Mouse (Mus musculus) MEL (cell line): ENCODE results near the gene Relt. TPM values are rescaled to one million over a fixed set of nuclear protein-coding genes. Genes with fewer than 3 reads are reported as not detected.
A peak's percentile ranks its signal among the peaks of the same experiment; 100 is the strongest.

Experiments
- DNase-seq: peaks from one replicate; pipeline ENCODE4 v3.0.0; 2011; ENCODE audit warnings: low read depth, low spot score
- H3K27ac ChIP-seq: 2 replicates; pipeline ENCODE4 v1.5.1; 2012; ENCODE audit warnings: low read depth, mild to moderate bottlenecking, control low read depth, low read length, moderate library complexity; ENCODE audit not compliant: control insufficient read depth
- H3K27me3 ChIP-seq, 2 experiments: fragments of 150-350 bp in 1 of 2; sonication (generic) in 1 of 2; 2 replicates each; pipeline ENCODE4 v1.6.1; 2012; ENCODE audit warnings: low read length in 2 of 2, mild to moderate bottlenecking in 2 of 2, improper control_type of control experiment in 1 of 2, moderate library complexity in 1 of 2; ENCODE audit not compliant: insufficient read depth in 2 of 2, control insufficient read depth in 1 of 2
- H3K36me3 ChIP-seq, 2 experiments: 2 replicates each; pipeline ENCODE4 v1.6.1; 2012 to 2014; ENCODE audit warnings: low read length in 2 of 2, improper control_type of control experiment in 1 of 2, inconsistent platforms in 1 of 2, mild to moderate bottlenecking in 1 of 2; ENCODE audit not compliant: insufficient read depth in 2 of 2, control insufficient read depth in 1 of 2
- H3K4me1 ChIP-seq, 2 experiments: fragments of 150-350 bp in 1 of 2; sonication (generic) in 1 of 2; 2 replicates each; pipeline ENCODE4 v1.6.1; 2012; ENCODE audit warnings: low read length in 2 of 2, improper control_type of control experiment in 1 of 2, mild to moderate bottlenecking in 1 of 2; ENCODE audit not compliant: insufficient read depth in 2 of 2, control insufficient read depth in 1 of 2
- H3K4me3 ChIP-seq, 2 experiments: fragments of 150-350 bp in 1 of 2; sonication (generic) in 1 of 2; 2 replicates each; pipeline ENCODE4 v1.5.1; 2012; ENCODE audit warnings: low read depth in 2 of 2, low read length in 2 of 2, mild to moderate bottlenecking in 2 of 2, moderate library complexity in 2 of 2, control low read depth in 1 of 2, improper control_type of control experiment in 1 of 2; ENCODE audit not compliant: control insufficient read depth in 1 of 2, insufficient read depth in 1 of 2
- H3K79me2 ChIP-seq: 2 replicates; pipeline ENCODE4 v1.6.1; 2012; ENCODE audit warnings: mild to moderate bottlenecking, low read length, moderate library complexity; ENCODE audit not compliant: control insufficient read depth, poor library complexity, insufficient read depth
- H3K9ac ChIP-seq: 2 replicates; pipeline ENCODE4 v1.6.1; 2012; ENCODE audit warnings: low read depth, mild to moderate bottlenecking, control low read depth, low read length, moderate library complexity; ENCODE audit not compliant: control insufficient read depth, poor library complexity, severe bottlenecking
- H3K9me3 ChIP-seq: fragments of 150-350 bp; sonication (generic); replicated peaks from 2 replicates; pipeline ENCODE4 v1.6.1; 2012; ENCODE audit warnings: mild to moderate bottlenecking, low read length, improper control_type of control experiment, moderate library complexity; ENCODE audit not compliant: insufficient read depth
- CHD1 ChIP-seq: IDR thresholded peaks from 2 replicates; pipeline ENCODE4 v1.6.1; 2012; ENCODE audit warnings: low read depth, mild to moderate bottlenecking, inconsistent platforms, low read length, improper control_type of control experiment
- ELF1 ChIP-seq: IDR thresholded peaks from 2 replicates; pipeline ENCODE4 v1.6.1; 2014; ENCODE audit warnings: low read depth, mild to moderate bottlenecking, inconsistent platforms, low read length, improper control_type of control experiment, moderate library complexity
- EP300 ChIP-seq, 2 experiments: IDR thresholded peaks; 2 replicates each; pipeline ENCODE4 v1.6.1; 2011; ENCODE audit warnings: improper control_type of control experiment in 2 of 2, low read length in 2 of 2, low read depth in 1 of 2, mild to moderate bottlenecking in 1 of 2
- ETS1 ChIP-seq: IDR thresholded peaks from 2 replicates; pipeline ENCODE4 v1.6.1; 2012; ENCODE audit warnings: low read depth, mild to moderate bottlenecking, inconsistent platforms, low read length, improper control_type of control experiment, moderate library complexity
- GATA1 ChIP-seq: IDR thresholded peaks from 2 replicates; pipeline ENCODE4 v1.6.1; 2011; ENCODE audit warnings: low read depth, low read length, improper control_type of control experiment
- MAX ChIP-seq: IDR thresholded peaks from 2 replicates; pipeline ENCODE4 v1.6.1; 2011; ENCODE audit warnings: low read length, improper control_type of control experiment
- MEF2A ChIP-seq: IDR thresholded peaks from 2 replicates; pipeline ENCODE4 v1.6.1; 2014; ENCODE audit warnings: low read depth, mild to moderate bottlenecking, inconsistent platforms, low read length, improper control_type of control experiment; ENCODE audit not compliant: poor library complexity, insufficient replicate concordance, severe bottlenecking; ENCODE audit errors: extremely low read depth
- MXI1 ChIP-seq: IDR thresholded peaks from 2 replicates; pipeline ENCODE4 v1.6.1; 2011; ENCODE audit warnings: mild to moderate bottlenecking, low read depth, low read length, improper control_type of control experiment
- MYB ChIP-seq: IDR thresholded peaks from 2 replicates; pipeline ENCODE4 v1.6.1; 2011; ENCODE audit warnings: mild to moderate bottlenecking, low read depth, low read length, improper control_type of control experiment
- MYC ChIP-seq: IDR thresholded peaks from 2 replicates; pipeline ENCODE4 v1.6.1; 2011; ENCODE audit warnings: low read depth, mild to moderate bottlenecking, low read length, improper control_type of control experiment, moderate library complexity
- POLR2AphosphoS5 ChIP-seq: IDR thresholded peaks from 2 replicates; pipeline ENCODE4 v1.6.1; 2012; ENCODE audit warnings: low read depth, borderline replicate concordance, mild to moderate bottlenecking, inconsistent platforms, low read length, moderate library complexity, mixed read lengths
- RCOR1 ChIP-seq: IDR thresholded peaks from 2 replicates; pipeline ENCODE4 v1.6.1; 2012; ENCODE audit warnings: low read depth, mild to moderate bottlenecking, inconsistent platforms, low read length, improper control_type of control experiment
- SIN3A ChIP-seq: IDR thresholded peaks from 2 replicates; pipeline ENCODE4 v1.6.1; 2012; ENCODE audit warnings: low read length, improper control_type of control experiment, inconsistent platforms
- TAL1 ChIP-seq: IDR thresholded peaks from 2 replicates; pipeline ENCODE4 v1.6.1; 2012; ENCODE audit warnings: mild to moderate bottlenecking, inconsistent platforms, low read length, moderate library complexity, mixed read lengths
- TBP ChIP-seq: IDR thresholded peaks from 2 replicates; pipeline ENCODE4 v1.8.0; 2011; ENCODE audit warnings: low read depth, low read length, improper control_type of control experiment
- USF1 ChIP-seq: IDR thresholded peaks from 2 replicates; pipeline ENCODE4 v1.6.1; 2014; ENCODE audit warnings: low read depth, mild to moderate bottlenecking, inconsistent platforms, low read length, improper control_type of control experiment, moderate library complexity
- ZKSCAN1 ChIP-seq: IDR thresholded peaks from 2 replicates; pipeline ENCODE4 v1.6.1; 2012; ENCODE audit warnings: low read depth, mild to moderate bottlenecking, inconsistent platforms, low read length, improper control_type of control experiment, moderate library complexity
- polyA plus RNA-seq, 2 experiments: library from polyadenylated mRNA; stranded (reverse) in 1 of 2; unstranded in 1 of 2; fragments of >175 nt in 1 of 2; fragments of >200 nt in 1 of 2; gene quantifications; 2 replicates each; pipeline versions ENCODE4 v1.2.1 to v1.2.4; 2012; ENCODE audit warnings: low replicate concordance in 2 of 2, low read depth in 1 of 2; ENCODE audit not compliant: insufficient read length in 2 of 2, insufficient read depth in 1 of 2, missing spikeins in 1 of 2
- total RNA-seq: library from RNA; depleted of rRNA; stranded (reverse); fragments of 300-350 nt; gene quantifications from 2 replicates; pipeline ENCODE4 v1.2.3, GENCODE M21; 2012

Gene Relt
- total and polyA plus RNA-seq, 3 experiments, result 29.6 to 37.1 TPM; not detected in 1

DNA sequence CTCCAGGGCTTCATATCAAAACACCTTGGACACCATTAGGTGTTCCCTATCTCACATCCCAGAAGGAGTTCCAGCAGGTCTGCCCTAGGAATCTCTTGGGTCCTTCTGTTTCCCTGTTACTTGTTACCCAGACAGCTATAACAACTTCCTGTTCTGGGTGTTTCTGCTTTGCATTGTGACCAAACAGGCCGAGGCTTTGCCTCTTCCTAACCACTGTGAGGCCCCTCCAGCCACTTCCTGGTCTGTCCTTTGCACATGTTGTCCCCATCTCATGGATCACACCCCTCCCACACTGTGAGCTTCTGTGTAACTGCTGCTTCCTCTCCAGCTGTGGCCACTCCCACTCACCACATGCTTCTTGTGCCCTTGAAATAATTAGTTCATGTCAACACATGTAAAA lies 17.8 kb downstream of the Relt start:
- 0 out of 2 replicates have a peak, but pooled peaks have one; percentile 33 for TF ChIP-seq TBP
- TF ChIP-seq MYC, result peak; percentile 82
- TF ChIP-seq ELF1, result peak; percentile 74
- TF ChIP-seq EP300 (IDR thresholded peaks at IDR 0.05; ENCODE audit: low read depth in 1 of 2, low read length in 2 of 2), result peak in 1 of 2 experiments; percentile 47; a peak in 2 of 4 replicates
- peak; percentile 9; the same call in 1 of the 2 replicates for TF ChIP-seq RCOR1
- TF ChIP-seq ETS1, result peak; percentile 68
- TF ChIP-seq USF1, result 0 out of 2 replicates have a peak, but pooled peaks have one; percentile 22
- TF ChIP-seq GATA1, result no peak
- no peak for TF ChIP-seq ZKSCAN1
- TF ChIP-seq CHD1, result no peak
- TF ChIP-seq MXI1, result peak; percentile 82
- TF ChIP-seq MEF2A, result no peak
- peak; percentile 85 for TF ChIP-seq SIN3A
- TF ChIP-seq TAL1, result peak; percentile 82
- peak; percentile 76 for TF ChIP-seq MAX
- Histone ChIP-seq H3K4me1 (peaks cover 20 to 33% of the 10 kb centered on the region in 2 experiments), H3K36me3 (peaks cover 5 to 24% of the 10 kb centered on the region in 2 experiments), H3K79me2 (no peaks in the 10 kb centered on the region), H3K4me3 (no peak overlapping the region), H3K27ac (peak overlapping the region; percentile 67), H3K27me3 (no peaks in the 10 kb centered on the region), H3K9ac (no peak overlapping the region), H3K9me3 (no peaks in the 10 kb centered on the region)
- DNase-seq, result peak; percentile 81

DNA sequence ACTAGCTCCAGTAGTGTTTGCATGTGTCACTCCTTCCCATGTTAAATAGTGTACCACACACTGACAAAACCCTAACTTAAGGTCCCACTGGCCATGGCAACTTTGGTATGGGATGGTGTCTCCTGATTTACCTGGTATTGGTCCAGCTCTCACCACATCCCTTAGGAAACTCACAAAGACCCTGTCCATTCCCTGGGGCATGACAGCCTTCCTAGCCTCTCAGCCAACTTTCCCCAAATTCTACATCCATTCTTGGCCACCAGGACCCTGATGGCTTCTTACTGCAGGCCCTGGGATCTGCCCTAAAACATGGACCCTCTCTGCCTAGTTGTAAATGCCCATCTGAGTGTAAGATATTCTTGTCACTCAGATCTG lies 18.2 kb downstream of the Relt start:
- Histone ChIP-seq H3K36me3 (peaks cover 5 to 26% of the 10 kb centered on the region in 2 experiments), H3K4me1 (peaks cover 20 to 37% of the 10 kb centered on the region in 2 experiments), H3K9ac (no peak overlapping the region)

More for the DNA sequence above, 18.2 kb downstream of the Relt start:
- TF ChIP-seq POLR2AphosphoS5 (0 out of 2 replicates have a peak, but pooled peaks have one; percentile 0), MYB (no peak)
- peak overlapping the region; percentile 67 for H3K27ac ChIP-seq
- no peak for DNase-seq
- no peaks in the 10 kb centered on the region for H3K79me2 ChIP-seq
- no peaks in the 10 kb centered on the region for H3K27me3 ChIP-seq
- H3K9me3 ChIP-seq, result no peaks in the 10 kb centered on the region
- no peak overlapping the region for H3K4me3 ChIP-seq
